Mouse (Mus musculus): ENCODE measurements around the gene Rnf121. TPM values are rescaled to one million over a fixed set of nuclear protein-coding genes. Genes with fewer than 3 reads are reported as not detected.

Rnf121 gene
- total and polyA plus RNA-seq, 2 experiments from 2014 or later: 22.0 to 31.3 TPM

- Histone ChIP-seq H3K4me1 (ENCODE audit: insufficient read depth, low read length) (no peaks in the 10 kb centered on the region), H3K4me3 (ENCODE audit: low read depth, low read length) (no peak overlapping the region), H3K9me3 (ENCODE audit: low read length) (no peaks in the 10 kb centered on the region), H3K27ac (ENCODE audit: low read depth, low read length) (no peak overlapping the region), H3K36me3 (ENCODE audit: insufficient read depth, low read length) (peaks cover 77% of the 10 kb centered on the region), H3K27me3 (ENCODE audit: insufficient read depth, low read length) (no peaks in the 10 kb centered on the region), H3K9ac (replicated peaks; ENCODE audit: low read length, poor library complexity, severe bottlenecking) (no peak overlapping the region), H3K4me2 (ENCODE audit: low read depth, low read length, poor library complexity, severe bottlenecking) (no peak overlapping the region)
- 94% methylated on average over 3 of the region's 3 CpGs for WGBS
- ATAC-seq (ENCODE audit: low FRiP score) (no peak), DNase-seq (ENCODE audit: low spot score) (no peak)
- no peak for TF ChIP-seq CTCF (IDR thresholded peaks at IDR 0.05)
These were observed 71.0 kb downstream of the Rnf121 start for GRCm38 (mm10) chr7:101994241-101994640.

DNA sequence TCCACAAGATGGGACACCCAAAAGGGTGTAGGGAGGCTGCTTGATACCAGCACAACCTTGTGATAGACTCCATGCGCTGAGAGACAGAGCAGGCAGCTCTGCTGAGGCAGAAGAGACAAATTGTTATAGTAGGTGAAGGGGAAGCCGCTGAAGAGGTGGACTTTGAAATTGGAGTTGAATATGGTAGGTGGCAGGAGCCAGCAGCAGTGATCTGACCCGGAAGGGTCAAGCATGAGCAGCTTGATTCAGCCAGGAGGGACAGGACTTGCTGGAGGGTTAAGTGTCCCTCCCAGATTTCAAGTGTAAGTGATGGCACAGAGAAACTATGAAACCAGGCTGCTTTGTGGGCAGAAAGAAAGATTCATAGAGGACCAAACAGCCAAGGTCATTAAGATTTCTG, 80.2 kb downstream of the Rnf121 start:
- no peak overlapping the region for H3K4me3 ChIP-seq (ENCODE audit: low read depth, low read length)
- no peak overlapping the region for H3K9ac ChIP-seq (replicated peaks; ENCODE audit: low read length, poor library complexity, severe bottlenecking)
- H3K27me3 ChIP-seq (ENCODE audit: insufficient read depth, low read length): no peaks in the 10 kb centered on the region
- no peak overlapping the region for H3K27ac ChIP-seq (ENCODE audit: low read depth, low read length)
- peaks cover 30% of the 10 kb centered on the region for H3K36me3 ChIP-seq (ENCODE audit: insufficient read depth, low read length)
- no peak for DNase-seq (ENCODE audit: low spot score)
- TF ChIP-seq CTCF (IDR thresholded peaks at IDR 0.05): no peak
- no peaks in the 10 kb centered on the region for H3K4me1 ChIP-seq (ENCODE audit: insufficient read depth, low read length)
- H3K4me2 ChIP-seq (ENCODE audit: low read depth, low read length, poor library complexity, severe bottlenecking): no peak overlapping the region
- no peaks in the 10 kb centered on the region for H3K9me3 ChIP-seq (ENCODE audit: low read length)
- 87% methylated on average over 3 of the region's 3 CpGs for WGBS
- no peak for ATAC-seq (ENCODE audit: low FRiP score)

DNA sequence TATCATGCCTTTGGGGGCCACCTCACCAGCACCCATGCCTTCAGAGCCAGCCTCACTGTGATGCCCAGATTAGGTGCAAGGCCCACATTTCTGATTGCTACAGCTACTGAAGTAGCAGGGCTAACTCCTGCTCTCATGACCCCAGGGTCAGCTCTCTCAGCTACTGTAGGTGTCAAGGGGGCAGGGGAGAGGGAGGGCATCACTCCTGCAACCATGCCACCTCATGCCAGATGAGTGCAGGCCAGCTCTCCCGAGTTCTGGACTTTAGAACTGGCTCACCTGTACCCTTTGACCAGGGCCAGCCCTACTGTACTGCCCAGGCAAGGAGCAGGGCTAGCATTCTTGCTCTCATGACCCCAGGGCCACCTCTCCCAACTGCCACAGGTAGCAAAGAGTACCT, 82.5 kb downstream of the Rnf121 start:
- no peak for TF ChIP-seq CTCF (IDR thresholded peaks at IDR 0.05)
- no peak for DNase-seq (ENCODE audit: low spot score)
- no peak overlapping the region for H3K4me3 ChIP-seq (ENCODE audit: low read depth, low read length)
- no peak overlapping the region for H3K4me2 ChIP-seq (ENCODE audit: low read depth, low read length, poor library complexity, severe bottlenecking)
- H3K36me3 ChIP-seq (ENCODE audit: insufficient read depth, low read length): peaks cover 9% of the 10 kb centered on the region
- no peak overlapping the region for H3K27ac ChIP-seq (ENCODE audit: low read depth, low read length)
- H3K9me3 ChIP-seq (ENCODE audit: low read length): no peaks in the 10 kb centered on the region
- 94% methylated on average over 1 of the region's 1 CpGs for WGBS
- H3K9ac ChIP-seq (replicated peaks; ENCODE audit: low read length, poor library complexity, severe bottlenecking): no peak overlapping the region
- no peaks in the 10 kb centered on the region for H3K27me3 ChIP-seq (ENCODE audit: insufficient read depth, low read length)
- ATAC-seq (ENCODE audit: low FRiP score): no peak
- no peaks in the 10 kb centered on the region for H3K4me1 ChIP-seq (ENCODE audit: insufficient read depth, low read length)

GRCm38 (mm10) chr7:101974505-101974904, 90.8 kb downstream of the Rnf121 start:
- no peak for ATAC-seq (ENCODE audit: low FRiP score)
- no peak overlapping the region for H3K4me3 ChIP-seq (ENCODE audit: low read depth, low read length)
- no peak overlapping the region for H3K27ac ChIP-seq (ENCODE audit: low read depth, low read length)
- no peak for TF ChIP-seq CTCF (IDR thresholded peaks at IDR 0.05)
- no peaks in the 10 kb centered on the region for H3K36me3 ChIP-seq (ENCODE audit: insufficient read depth, low read length)
- H3K4me1 ChIP-seq (ENCODE audit: insufficient read depth, low read length): 0 out of 2 replicates have a peak, but pooled peaks cover 7% of the 10 kb centered on the region
- H3K4me2 ChIP-seq (ENCODE audit: low read depth, low read length, poor library complexity, severe bottlenecking): no peak overlapping the region
- 75% methylated on average over 2 of the region's 2 CpGs for WGBS
- no peak overlapping the region for H3K9ac ChIP-seq (replicated peaks; ENCODE audit: low read length, poor library complexity, severe bottlenecking)
- H3K27me3 ChIP-seq (ENCODE audit: insufficient read depth, low read length): no peaks in the 10 kb centered on the region
- no peaks in the 10 kb centered on the region for H3K9me3 ChIP-seq (ENCODE audit: low read length)
- no peak for DNase-seq (ENCODE audit: low spot score)

DNA sequence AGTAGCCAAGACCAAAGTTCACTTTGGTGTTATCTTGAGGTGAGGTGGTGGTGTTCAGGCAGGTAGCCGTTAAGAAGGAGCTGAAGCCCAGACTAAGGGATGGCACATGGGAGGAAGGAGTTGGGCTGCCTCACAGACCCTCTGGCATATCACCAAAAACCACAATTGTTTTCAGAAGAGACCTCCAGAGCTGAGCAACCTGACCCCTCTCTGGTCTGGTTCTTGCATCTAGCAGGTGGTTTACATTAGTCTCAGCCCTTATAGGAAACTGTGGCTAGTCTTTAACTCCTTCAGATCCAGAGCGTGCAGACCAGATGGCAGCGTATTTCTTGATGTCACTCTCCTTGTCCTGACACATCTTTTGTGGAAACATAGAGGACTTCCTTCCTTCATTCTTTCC, 91.5 kb downstream of the Rnf121 start:
- WGBS: 86% methylated on average over 3 of the region's 3 CpGs
- TF ChIP-seq CTCF (IDR thresholded peaks at IDR 0.05): no peak
- H3K9ac ChIP-seq (replicated peaks; ENCODE audit: low read length, poor library complexity, severe bottlenecking): no peak overlapping the region
- ATAC-seq (ENCODE audit: low FRiP score): no peak
- H3K9me3 ChIP-seq (ENCODE audit: low read length): no peaks in the 10 kb centered on the region
- no peaks in the 10 kb centered on the region for H3K36me3 ChIP-seq (ENCODE audit: insufficient read depth, low read length)
- H3K27ac ChIP-seq (ENCODE audit: low read depth, low read length): no peak overlapping the region
- H3K27me3 ChIP-seq (ENCODE audit: insufficient read depth, low read length): no peaks in the 10 kb centered on the region
- H3K4me1 ChIP-seq (ENCODE audit: insufficient read depth, low read length): peaks cover 11% of the 10 kb centered on the region; the same call in 1 of the 2 replicates
- no peak overlapping the region for H3K4me3 ChIP-seq (ENCODE audit: low read depth, low read length)
- no peak for DNase-seq (ENCODE audit: low spot score)
- no peak overlapping the region for H3K4me2 ChIP-seq (ENCODE audit: low read depth, low read length, poor library complexity, severe bottlenecking)

DNA sequence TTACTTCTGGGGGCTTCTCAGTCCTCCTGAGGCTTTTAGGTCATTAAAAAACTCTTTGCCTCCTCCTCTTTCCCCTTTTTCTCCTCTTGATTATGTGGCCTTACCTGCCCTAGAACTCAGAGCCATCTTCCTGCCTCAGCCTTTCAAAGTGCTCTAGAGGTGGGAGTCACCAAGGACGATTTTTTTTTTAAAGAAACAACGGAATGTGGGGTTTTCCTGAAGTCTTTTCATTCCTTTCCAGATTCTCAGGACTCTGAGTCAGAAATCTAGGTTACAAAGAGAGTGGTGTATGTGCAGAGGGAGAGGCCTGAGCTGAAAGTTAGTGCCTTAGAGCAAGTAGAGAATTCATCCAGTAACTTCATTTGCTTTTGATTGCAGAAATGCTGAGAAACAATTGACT, 93.5 kb downstream of the Rnf121 start:
- ATAC-seq (ENCODE audit: low FRiP score) (no peak), DNase-seq (ENCODE audit: low spot score) (no peak)
- H3K27me3 ChIP-seq (ENCODE audit: insufficient read depth, low read length): no peaks in the 10 kb centered on the region
- H3K9me3 ChIP-seq (ENCODE audit: low read length): no peaks in the 10 kb centered on the region
- TF ChIP-seq CTCF (IDR thresholded peaks at IDR 0.05): no peak
- peak overlapping the region; percentile 77; the same call in 1 of the 2 replicates for H3K4me3 ChIP-seq (ENCODE audit: low read depth, low read length)
- H3K36me3 ChIP-seq (ENCODE audit: insufficient read depth, low read length): no peaks in the 10 kb centered on the region
- peak overlapping the region; percentile 99 for H3K27ac ChIP-seq (ENCODE audit: low read depth, low read length)
- H3K9ac ChIP-seq (replicated peaks; ENCODE audit: low read length, poor library complexity, severe bottlenecking): peak overlapping the region; percentile 96
- 53% methylated on average over 2 of the region's 2 CpGs for WGBS
- H3K4me2 ChIP-seq (ENCODE audit: low read depth, low read length, poor library complexity, severe bottlenecking): peak overlapping the region; percentile 58
- peaks cover 12% of the 10 kb centered on the region; the same call in 1 of the 2 replicates for H3K4me1 ChIP-seq (ENCODE audit: insufficient read depth, low read length)
